Mouse (Mus musculus): ENCODE measurements at regions not wholly inside any gene's neighbourhood (a gene's known extent, or its start where the extent isn't known, plus 50 kb on each side); places are given as distances from the start of the nearest gene placed in this dataset.
A peak's percentile ranks its signal among the peaks of the same experiment; 100 is the strongest.

GRCm38 (mm10) chr9:103813791-103814190 lies 52.2 kb upstream of the Tmem108 start:
- DNase-seq (ENCODE audit: low read depth, low spot score) = no peak

- DNase-seq (ENCODE audit: low read depth, low spot score) = no peak
These were observed 57.4 kb upstream of the Tmem108 start for GRCm38 (mm10) chr9:103818998-103819397.

GRCm38 (mm10) chr9:103821632-103822031 lies 60.0 kb upstream of the Tmem108 start:
- DNase-seq (ENCODE audit: low read depth, low spot score) = no peak

GRCm38 (mm10) chr9:103823491-103823890 lies 61.9 kb upstream of the Tmem108 start:
- no peak for DNase-seq (ENCODE audit: low read depth, low spot score)

GRCm38 (mm10) chr9:103841199-103841598 lies 79.6 kb upstream of the Tmem108 start:
- DNase-seq (ENCODE audit: low read depth, low spot score) = no peak

GRCm38 (mm10) chr9:103843836-103844235 lies 82.2 kb upstream of the Tmem108 start:
- no peak for DNase-seq (ENCODE audit: low read depth, low spot score)

GRCm38 (mm10) chr9:103845916-103846457 lies 84.3 kb upstream of the Tmem108 start:
- DNase-seq (ENCODE audit: low read depth, low spot score) = no peak

GRCm38 (mm10) chr9:103847931-103848330 lies 86.3 kb upstream of the Tmem108 start:
- no peak for DNase-seq (ENCODE audit: low read depth, low spot score)

GRCm38 (mm10) chr9:103849079-103849478 lies 87.4 kb upstream of the Tmem108 start:
- DNase-seq (ENCODE audit: low read depth, low spot score) = no peak

GRCm38 (mm10) chr9:103852691-103853090 lies 91.1 kb upstream of the Tmem108 start:
- DNase-seq (ENCODE audit: low read depth, low spot score) = no peak

- DNase-seq (ENCODE audit: low read depth, low spot score) = peak; percentile 8
These were observed 99.2 kb upstream of the Tmem108 start for GRCm38 (mm10) chr9:103860658-103861377.

- no peak for DNase-seq (ENCODE audit: low read depth, low spot score)
These were observed 100.9 kb upstream of the Tmem108 start for GRCm38 (mm10) chr9:103862493-103862892.

GRCm38 (mm10) chr9:103867433-103868209 lies 106.0 kb upstream of the Tmem108 start:
- no peak for DNase-seq (ENCODE audit: low read depth, low spot score)

GRCm38 (mm10) chr9:103869276-103869675 lies 107.6 kb upstream of the Tmem108 start:
- DNase-seq (ENCODE audit: low read depth, low spot score) = no peak

GRCm38 (mm10) chr9:103872119-103872518 lies 110.5 kb upstream of the Tmem108 start:
- no peak for DNase-seq (ENCODE audit: low read depth, low spot score)

- no peak for DNase-seq (ENCODE audit: low read depth, low spot score)
These were observed 112.2 kb upstream of the Tmem108 start for GRCm38 (mm10) chr9:103873876-103874275.

- no peak for DNase-seq (ENCODE audit: low read depth, low spot score)
These were observed 116.2 kb upstream of the Tmem108 start for GRCm38 (mm10) chr9:103877851-103878250.

- no peak for DNase-seq (ENCODE audit: low read depth, low spot score)
These were observed 109.5 kb upstream of the Nphp3 start for GRCm38 (mm10) chr9:103892827-103893226.

GRCm38 (mm10) chr9:103894376-103894775 lies 108.0 kb upstream of the Nphp3 start:
- no peak for DNase-seq (ENCODE audit: low read depth, low spot score)

- no peak for DNase-seq (ENCODE audit: low read depth, low spot score)
These were observed 103.0 kb upstream of the Nphp3 start for GRCm38 (mm10) chr9:103899311-103899710.

GRCm38 (mm10) chr9:103911347-103911746 lies 91.0 kb upstream of the Nphp3 start:
- no peak for DNase-seq (ENCODE audit: low read depth, low spot score)

- no peak for DNase-seq (ENCODE audit: low read depth, low spot score)
These were observed 87.2 kb upstream of the Nphp3 start for GRCm38 (mm10) chr9:103915126-103915525.

GRCm38 (mm10) chr9:103917771-103918170 lies 84.6 kb upstream of the Nphp3 start:
- DNase-seq (ENCODE audit: low read depth, low spot score) = no peak
